Mouse (Mus musculus) embryo, embryonic 11 days (tissue): Measurements from ENCODE around the gene Epb41.
A peak's percentile ranks its signal among the peaks of the same experiment; 100 is the strongest.

Experiments
- DNase-seq: peaks from one replicate; pipeline ENCODE4 v3.0.0-alpha.2; 2015

Gene Epb41

DNA sequence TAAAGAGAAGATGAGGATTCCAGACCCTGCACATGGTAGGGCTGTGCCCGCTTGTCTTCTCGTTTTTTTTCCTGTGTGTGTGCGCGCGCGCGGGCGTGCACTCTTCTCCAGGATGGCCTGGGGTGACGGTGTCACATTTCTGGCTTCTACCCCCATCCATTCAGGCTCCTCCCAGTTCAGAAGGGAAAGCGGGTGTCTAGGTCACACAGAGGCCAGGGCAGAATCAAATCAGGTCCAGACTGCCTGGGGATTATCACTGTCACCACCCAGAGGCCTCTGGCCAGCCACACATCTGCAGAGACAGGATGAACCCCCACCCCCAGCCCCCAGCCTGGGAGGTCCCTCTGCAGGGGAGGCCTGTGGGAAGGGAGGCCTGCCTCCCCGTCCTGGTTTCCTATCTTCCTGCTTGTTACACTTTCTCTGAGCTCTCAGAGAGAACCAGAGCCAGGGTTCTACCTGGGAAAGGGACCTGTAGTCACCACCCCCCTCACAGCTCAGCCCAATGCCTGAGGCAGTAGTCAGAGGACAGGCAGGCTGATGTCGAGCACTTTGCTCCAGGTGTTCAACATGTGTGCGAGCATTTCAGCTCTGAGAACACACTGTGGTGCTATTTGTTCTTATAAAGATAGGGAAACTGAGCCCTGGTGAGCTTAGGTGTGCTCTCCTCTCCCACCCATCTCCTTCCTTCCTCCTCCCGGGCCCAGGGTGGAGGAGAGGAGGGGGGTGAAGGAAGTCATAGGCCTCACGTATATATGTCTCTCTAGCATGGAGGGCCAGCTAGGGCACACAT is 156.2 kb downstream of the Epb41 start:
- peak; percentile 85 for DNase-seq

DNA sequence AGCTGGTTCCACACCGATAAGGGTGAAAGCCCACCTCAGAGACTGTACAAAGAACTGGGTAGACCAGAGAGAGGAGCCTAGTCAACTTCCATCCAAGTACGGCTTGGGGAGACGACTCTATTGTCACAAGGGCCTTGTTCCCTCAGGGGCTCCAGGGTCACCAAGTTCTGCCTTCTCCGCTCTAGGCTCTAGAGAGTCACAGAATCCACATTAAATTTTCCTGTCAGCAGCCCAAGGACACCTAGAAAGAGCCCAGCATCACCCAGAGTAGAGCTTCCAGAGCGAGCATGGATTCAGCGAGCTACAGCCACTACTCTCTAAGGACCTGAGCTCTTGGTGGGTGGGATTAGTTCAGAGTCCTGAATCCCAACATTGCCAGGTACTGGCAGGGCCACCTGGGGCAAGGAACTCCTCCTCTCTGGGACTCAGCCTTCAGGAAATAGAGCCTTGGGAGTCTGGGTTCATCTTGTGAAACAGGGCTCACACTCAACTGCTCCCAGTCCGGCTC is 157.0 kb downstream of the Epb41 start:
- no peak for DNase-seq

DNA sequence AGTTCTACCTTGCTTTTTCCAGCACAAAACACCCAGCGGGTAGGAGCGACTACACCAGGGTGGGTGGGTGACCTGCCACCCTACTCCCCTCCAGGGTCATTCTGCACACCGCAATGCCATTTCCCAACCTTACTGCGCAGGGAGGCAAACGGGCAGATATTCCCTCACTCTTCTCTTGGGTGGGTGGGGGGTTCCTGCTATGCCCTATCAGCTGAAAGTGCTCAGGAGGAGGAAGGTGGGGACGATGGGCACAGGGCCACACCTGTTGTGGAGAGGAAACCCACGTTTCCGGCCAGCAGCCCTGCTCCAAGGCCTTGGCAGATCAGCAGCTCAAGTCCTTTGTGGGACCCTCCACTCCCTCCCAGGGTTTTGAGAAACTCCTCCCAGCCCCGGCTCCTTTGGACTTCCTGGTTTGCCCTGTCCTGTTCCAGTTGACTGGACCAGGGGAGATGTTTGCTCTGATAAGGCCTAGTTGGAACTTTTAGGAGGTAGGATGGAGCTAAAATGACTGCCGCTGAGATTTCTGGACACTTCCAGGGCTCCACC is 158.0 kb downstream of the Epb41 start:
- DNase-seq, result no peak

DNA sequence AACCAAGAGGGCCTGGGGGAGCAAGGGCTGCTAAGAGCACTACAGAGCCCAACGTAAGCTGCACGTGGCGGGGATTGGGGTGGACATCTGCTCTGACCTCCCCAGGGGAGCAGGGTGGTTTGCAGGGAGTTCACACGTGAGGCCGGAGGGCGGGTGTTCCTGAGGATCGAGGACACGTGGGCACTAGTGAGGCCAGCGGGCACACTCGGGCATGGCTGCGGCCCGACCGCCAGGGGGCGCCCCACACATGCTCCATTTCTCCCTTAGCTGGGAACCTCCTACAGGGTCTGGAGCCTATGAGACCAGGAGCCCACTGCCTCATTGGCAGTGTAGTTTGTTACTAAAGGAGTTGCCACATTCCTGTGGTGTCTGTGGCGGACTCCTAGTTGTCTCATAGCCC is 158.7 kb downstream of the Epb41 start:
- DNase-seq, result peak; percentile 82

DNA sequence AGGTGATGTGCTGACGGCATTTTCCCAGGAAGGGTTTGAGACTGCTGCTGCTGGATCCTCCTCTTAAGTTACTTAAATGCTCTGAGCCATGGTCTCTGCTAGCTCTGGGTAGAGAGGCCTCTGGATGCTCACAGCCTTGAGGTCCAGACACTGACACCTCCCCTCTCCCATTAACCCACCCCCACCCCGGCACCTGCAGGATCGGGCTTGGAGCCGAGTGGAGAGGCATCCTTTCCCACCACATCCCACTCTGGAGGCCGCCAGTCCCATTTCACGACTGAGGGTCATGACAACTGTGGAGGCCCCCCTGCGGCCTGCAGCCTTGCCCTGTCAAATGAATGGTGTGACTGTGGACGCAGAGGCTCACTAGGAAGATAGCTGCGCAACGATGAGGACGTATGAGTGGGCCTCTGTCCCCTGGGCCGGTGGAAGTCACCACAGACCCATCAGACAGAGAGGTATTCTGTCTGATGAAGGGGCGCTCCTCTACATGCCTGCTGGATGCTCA is 159.2 kb downstream of the Epb41 start:
- DNase-seq, result peak; percentile 32

DNA sequence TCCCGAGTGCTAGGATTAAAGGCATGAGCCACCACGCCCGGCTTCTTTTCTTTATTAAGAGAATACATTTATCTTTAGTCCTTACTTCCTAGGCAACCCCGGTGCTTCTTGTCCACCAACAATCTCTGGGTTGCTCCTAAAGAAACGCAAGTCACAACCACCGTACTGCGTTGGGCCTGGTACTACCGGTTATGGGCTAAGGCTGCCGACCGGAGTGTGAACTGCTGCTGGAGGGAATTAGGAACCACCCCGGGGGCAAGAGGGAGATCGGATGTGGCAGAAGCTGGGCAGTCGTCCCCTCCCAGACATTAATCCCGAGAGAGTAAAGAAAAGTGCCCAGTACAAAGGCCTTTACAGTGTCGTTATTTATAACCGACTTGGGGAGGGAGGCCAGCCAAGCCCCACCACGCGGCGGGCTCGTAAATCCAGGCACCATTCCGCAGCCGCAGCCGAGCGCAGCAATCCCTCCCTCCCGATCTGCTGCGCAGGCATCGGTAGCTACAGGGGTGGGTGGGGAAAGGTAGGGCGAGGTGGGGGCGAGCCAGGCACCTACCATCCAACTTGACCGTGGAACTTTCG is 160.1 kb downstream of the Epb41 start:
- DNase-seq, result peak; percentile 77

DNA sequence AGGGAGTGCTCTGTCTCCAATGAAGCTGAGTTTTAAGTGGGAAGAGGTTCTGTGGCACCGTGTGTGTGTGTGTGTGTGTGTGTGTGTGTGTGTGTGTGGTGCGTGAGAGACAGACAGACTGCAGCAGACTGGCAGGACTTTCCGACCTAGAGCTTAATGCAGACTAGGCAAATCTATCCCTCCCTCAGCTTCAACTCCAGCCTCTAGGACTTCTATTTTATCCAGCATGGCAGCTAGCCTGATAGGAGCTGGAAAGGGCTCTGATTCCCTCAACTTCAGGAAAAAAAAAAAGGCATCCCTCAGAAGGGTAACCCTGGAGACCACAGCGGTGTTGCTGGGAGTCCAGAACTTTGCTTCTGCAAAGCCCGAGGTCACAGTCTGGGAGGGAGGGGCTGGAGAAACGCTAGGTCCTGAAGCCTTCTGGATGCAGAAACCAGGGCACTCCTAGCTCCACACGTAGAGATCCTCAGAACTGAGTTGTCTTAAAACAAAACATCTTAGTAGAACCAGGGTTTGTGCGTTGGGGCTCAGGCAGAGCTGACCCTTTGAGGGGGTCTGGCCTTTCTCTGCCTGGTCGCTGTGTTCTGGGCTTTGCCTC is 161.0 kb downstream of the Epb41 start:
- peak; percentile 53 for DNase-seq

DNA sequence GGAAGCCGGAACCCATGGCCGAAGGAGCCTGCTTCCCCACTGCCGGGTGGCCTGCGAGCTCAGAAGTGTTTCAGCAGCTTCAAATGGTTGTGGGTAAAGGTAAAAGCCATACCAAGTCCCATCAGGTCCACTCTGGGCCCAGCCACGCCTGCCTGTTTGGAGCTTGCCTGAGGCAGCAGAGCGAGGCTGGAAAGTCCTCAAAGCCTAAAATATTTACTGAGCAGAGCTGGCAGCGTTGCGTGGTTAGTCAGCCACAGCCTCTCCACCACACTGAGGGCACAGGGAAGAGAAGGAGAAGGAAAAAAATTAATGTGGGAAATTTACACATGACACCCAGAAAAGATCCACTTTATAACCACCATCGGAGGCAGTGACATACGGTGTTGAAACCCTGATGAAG is 161.6 kb downstream of the Epb41 start:
- no peak for DNase-seq

DNA sequence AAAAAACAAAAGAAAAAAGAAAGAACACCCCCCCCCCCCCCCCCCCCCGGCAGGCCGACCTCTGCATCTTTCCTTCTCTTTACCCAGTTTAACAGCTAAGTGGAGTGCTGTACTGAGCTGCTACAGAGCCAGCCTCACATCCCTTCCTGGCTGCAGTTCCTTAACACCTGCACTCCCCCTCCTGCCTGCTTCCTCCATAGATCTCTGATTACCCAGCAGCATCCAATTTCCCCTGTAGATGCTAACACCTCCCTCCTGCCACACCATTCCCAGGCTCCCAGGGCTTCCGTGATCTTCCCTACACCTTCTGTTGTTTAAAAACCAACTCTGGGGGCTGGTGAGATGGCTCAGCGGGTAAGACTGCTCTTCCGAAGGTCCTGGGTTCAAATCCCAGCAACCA is 163.6 kb downstream of the Epb41 start:
- DNase-seq, result no peak

DNA sequence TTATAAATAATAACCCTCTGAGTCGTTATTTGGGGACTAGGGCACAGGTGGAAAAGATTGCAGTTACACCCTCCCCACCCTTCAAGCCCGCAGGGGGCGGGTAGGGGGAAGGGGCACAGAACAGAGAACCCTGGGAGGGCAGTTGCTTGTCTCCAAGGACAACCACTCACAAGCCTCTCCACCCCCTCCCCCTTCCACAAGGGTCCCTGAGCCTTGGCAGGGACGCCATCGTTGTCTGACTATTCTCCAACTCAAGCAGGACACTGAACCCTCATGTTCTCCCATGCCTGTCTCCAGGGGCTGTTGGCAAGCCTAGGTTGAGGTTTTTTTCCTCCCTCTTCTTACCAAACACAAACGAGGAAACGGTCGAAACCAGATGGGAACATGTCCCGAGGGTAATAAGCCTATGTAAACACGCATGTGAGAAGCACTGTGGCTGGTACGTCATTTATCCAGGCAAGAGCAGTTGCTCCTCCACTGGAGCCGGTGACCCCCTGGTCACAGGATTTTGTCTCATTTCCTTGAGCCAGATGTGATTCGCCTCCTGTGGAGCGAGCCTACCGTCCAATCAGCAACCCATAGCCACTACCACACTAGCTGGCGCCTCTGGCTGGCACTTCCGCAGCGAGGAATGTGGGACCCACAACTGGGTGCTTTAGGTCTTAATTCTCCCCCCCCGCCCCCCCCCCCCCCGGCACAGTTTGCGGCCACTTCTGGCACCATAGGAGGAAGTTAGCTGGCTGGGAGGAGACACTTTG is 164.7 kb downstream of the Epb41 start:
- peak; percentile 72 for DNase-seq

DNA sequence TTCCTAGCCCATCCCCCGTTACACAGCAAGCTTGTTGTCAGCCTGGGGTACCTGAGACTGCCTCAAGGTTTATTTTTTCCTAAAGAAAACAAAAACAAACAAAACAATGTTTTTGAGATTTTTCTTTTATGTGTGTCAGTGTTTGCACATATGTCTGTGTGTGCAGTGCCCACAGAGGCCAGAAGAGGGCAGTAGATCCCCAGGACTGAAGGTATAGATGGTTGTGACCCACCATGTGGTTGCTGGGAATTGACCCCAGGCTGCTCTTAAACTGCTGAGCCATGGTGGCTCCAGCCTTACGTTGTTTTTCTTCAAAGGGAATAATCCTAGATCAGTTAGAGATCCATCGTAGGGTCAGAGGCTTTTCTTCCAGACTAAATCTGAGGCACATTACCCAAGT is 167.2 kb downstream of the Epb41 start:
- DNase-seq, result no peak

DNA sequence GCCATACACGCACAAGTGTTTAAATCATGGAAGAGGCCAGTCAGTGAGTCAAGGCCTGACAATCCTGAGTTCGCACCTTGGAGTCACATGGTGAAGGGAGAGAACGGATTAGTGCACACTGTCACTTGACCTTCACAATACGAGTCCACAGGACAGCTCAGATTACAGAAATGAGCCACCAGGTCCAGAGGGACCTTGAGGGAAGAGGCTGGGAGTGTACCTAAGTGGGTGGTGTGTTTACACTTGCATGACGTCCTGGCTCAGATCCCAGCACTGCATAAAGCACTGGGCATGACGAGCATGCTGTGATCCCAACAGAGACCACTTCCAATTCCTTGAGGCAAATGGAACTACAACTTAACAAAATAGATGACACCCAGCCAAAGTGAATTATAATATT is 168.7 kb downstream of the Epb41 start:
- no peak for DNase-seq

DNA sequence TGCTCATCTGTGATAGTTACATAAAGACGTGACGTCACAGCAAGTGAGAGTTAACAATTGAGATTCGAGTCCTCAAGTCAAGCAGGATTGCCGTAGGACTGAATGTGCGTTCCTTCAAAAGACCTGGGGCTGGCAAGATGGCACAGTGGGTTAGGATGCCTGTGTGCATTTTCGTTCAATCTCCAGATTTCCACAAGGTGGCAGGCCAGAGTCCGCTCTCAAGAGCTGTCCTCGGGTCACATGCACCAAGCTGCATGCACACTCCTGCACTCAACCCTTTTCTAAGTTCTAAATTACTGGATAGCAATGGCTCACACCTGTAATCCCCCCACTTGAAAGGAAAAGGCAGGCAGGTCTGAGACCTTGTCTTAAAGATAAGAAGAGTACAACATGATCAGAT is 170.6 kb downstream of the Epb41 start:
- DNase-seq, result peak; percentile 64

DNA sequence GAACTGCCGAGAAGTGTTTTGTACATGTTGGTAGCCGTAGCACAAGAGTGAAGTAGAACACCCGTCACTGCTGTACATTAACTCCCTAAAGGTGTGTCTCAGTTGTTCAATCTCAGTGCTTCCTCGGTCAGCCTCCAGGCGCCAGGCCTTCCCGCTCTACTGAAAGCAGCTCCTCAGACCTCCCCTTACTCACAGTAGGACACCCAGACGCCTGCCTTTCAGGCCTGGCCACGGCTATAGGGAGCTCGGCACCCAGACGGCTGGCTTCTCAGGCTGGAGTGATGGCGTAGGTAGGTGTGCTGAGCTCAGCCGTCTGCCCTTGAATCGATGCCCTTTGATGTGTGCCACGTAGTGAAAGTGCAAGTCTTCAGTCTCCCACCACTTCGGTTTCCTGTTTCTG is 174.0 kb downstream of the Epb41 start:
- DNase-seq, result no peak

DNA sequence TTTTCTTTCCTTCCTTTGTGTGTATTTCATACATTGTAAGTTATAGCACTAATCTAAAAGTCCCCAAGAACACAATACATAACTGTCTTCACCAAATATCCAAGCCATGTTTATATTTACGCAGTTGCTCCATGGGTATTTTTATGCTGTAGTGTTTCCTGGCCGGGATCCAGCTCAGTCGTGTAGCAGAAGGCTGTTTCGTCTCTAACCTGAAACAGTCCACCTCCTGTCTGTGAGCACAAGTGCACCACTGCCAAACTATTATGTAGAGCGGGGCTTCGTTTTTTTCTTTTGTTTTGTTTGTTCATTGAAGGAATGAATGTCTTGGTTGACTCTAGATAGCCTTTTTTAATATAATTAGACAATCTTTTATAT is 176.0 kb downstream of the Epb41 start:
- no peak for DNase-seq

DNA sequence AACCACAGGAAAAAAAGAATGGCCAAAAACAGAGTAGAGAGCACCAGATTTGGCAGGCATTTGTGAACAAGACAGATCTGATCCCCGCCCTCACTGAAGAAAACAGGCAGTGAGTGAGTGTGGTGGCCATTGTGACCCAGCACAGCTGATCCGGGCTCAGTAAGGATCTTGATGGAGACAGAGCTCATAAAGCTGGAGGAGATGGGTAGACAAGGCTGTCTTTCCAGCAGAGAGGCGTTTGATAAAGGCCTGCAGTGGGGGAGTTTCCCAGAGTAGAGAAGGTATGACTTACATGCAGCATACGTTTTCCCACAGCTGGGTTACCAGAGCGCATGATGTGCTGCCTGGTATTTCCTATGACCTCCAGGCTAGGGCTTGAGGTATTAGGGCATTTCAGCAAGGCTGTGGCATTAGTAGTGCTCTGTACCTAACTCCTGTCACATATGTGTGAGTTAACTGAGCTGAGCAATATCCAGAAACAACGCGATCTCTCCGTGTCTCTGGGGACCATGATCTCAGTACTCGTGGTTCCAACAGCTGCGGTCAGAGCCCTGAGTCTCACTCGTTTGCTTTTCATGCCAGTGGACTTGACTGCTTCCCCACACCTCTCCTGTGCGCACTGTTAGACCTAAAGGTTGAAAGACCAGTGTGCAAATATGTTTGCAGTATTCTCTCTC is 176.5 kb downstream of the Epb41 start:
- DNase-seq, result no peak

DNA sequence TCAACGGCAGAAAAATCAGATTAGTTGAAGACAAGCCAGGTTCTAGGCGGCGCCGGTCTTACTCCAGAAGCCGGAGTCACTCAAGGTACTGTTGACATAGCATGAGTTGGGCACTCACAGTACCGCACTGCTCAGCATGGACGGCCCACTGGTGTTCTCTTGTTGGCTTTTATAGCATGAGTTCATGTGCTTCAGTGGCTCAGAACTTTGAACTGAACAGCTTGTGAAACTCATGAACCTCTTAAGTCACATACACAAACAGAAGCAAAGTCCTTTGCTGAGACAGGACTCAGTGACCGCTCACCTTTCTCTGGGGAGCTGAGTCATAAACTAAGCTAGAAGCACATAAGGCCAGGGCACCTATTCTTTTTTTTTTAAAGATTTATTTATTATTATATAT is 177.3 kb downstream of the Epb41 start:
- DNase-seq, result no peak

DNA sequence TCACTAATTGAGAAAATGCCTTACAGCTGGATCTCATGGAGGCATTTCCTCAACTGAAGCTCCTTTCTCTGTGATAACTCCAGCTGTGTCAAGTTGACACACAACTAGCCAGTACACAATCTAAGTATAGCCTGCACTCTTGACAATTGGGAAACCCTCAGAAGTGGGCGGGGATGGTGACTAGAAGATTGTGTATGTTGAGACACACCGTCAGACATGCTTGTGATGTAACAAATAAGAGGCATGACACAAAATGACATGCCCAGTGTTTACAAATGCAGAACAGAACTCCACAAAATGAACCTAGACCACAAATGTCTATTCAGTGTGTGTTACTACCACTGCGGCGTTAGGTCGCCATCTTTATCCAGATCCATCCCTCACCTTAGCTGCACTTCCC is 178.0 kb downstream of the Epb41 start:
- DNase-seq, result no peak

DNA sequence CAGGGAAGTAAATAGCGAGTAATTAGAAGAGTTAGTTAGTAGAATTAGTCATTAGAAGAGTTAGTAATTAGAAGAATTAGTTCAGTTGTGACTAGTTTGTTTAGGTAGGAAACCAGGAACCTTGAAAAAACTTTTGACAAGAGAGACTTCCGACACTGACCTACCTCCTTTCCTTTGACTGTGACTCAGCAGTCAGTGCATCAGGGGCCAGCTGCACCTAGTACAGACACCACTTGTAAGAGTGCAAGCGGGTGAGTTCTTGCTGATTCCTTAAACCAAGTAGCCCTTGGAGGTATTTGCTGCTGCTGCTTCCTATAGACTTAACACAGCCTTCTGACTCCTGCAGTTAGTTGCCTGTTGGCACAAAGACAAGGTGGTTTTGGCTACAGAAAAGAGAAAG is 184.4 kb downstream of the Epb41 start:
- no peak for DNase-seq

DNA sequence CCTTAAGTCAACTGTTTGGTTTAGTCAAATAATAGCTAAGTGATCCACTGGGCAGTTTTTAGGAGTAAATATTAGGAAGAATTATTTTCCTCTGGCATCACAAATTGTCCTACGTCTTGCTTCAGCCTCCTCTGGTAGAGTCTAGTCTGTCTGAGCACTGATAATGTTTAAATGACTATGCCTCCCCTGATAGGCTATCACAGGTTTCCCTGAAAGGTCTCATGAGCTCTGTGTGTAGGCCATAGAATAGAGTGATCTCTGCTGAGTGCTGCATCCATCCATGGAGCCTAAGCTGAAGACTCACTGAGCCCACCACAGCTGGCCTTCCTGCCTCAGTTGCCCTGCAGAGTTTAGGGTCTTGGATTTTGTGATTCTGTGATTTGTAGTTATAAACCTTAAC is 186.6 kb downstream of the Epb41 start:
- DNase-seq, result no peak

DNA sequence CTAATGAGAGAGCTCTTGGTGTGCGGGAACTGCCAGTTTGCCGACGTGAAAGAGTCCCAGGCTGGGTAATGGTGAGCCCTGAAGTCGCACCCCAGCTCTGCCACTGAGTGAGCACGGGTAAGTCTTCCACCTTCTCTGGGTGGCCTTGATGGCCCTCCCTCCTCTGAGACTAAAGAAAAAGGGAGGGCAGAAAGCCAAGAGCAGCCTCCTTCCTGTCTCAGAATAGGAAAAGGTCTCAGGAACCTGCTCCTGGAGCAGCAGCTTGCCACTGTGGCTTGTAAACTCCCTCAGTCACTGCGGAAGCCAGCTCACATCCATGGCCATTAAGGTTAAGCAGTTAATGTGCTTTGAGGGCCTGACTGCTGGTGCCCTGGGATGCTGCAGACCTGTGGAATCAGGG is 189.7 kb downstream of the Epb41 start:
- DNase-seq, result no peak

DNA sequence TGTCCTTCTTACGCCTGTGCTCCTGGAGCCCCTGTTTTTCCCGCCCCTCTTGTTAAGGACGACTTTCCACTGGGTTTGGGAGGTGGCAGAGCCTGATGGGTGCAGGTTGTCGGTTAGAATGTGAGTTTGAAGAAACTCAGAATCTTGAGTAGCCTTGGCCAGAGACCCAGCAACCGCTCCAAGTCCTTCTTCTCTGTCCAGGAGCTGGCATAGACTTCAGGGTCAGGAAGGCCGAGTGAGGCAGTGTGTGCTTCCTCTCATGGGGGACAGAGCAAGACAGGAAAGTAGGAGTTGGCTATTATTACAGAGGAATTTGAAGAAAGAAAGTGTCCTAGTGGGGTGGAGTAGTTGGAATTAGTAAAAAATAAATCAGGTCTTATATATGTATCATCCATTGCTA is 191.6 kb downstream of the Epb41 start:
- DNase-seq, result no peak

DNA sequence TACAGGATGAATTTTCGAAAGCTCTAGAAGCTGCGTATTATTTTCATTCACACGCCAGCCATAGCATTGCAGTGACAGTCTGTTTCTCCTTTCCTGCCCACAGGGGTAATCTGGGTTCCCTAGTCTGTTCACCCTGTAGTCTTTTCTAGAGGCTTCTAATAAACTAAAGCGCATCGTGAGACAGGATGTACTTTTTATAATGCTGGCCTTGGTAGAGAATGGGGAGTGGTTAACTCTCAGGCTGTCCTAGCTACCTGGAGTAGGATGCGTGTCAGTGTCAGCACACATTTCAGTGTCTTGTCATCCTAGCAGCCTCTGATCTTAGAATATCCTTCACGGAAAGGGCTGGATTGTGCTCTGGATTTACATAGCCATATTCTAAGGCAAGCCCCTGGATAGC is 193.8 kb downstream of the Epb41 start:
- DNase-seq, result no peak
